Mouse (Mus musculus) cerebellum, adult 8-10 months (tissue): Measurements from ENCODE around the gene Spata31d1b.

Source experiments
- DNase-seq: peaks from one replicate; pipeline ENCODE4 v3.0.0; 2022

Spata31d1b gene

GRCm38 (mm10) chr13:59756906-59757305, 44.8 kb downstream of the Spata31d1b start:
- DNase-seq: no peak

GRCm38 (mm10) chr13:59762791-59763190, 50.7 kb downstream of the Spata31d1b start:
- no peak for DNase-seq

- no peak for DNase-seq
Measured at GRCm38 (mm10) chr13:59766786-59767515, 54.9 kb downstream of the Spata31d1b start.

GRCm38 (mm10) chr13:59768531-59768930, 56.4 kb downstream of the Spata31d1b start:
- DNase-seq: peak; percentile 26
